Mouse (Mus musculus) bone marrow macrophage, adult 2 months (primary cell): Measurements from ENCODE around the gene Havcr2.

Source experiments
- CTCF ChIP-seq: IDR thresholded peaks from 2 replicates; pipeline ENCODE4 v1.5.1; 2012; ENCODE audit warnings: low read depth, mild to moderate bottlenecking, low read length, moderate library complexity
- POLR2A ChIP-seq: IDR thresholded peaks from 2 replicates; pipeline ENCODE4 v1.6.1; 2012; ENCODE audit warnings: mild to moderate bottlenecking, low read depth, low read length, borderline replicate concordance

DNA sequence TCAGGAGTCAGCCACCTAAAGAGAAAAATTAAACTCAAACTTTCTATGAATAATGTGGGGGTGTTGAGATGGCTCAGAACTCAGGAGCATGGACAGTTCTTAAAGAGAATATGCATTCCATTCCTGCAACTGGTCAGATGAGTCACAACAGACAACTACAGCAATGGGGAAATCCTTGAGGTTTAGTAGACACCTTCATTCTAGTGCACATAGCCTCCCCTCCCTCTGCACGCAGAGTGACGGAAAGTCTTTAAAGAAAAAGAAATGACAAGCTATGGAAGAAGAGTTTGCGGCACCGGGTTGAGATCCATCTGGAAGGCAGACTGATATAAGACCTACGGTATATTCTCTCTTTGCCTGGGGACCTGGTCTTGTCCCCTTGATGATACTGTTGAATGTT, 55.2 kb downstream of the Havcr2 start:
- TF ChIP-seq CTCF = no peak
- TF ChIP-seq POLR2A = no peak
